Comparison of ENCODE assay signal across 15 mouse cellular contexts in the genomic region with DNA sequence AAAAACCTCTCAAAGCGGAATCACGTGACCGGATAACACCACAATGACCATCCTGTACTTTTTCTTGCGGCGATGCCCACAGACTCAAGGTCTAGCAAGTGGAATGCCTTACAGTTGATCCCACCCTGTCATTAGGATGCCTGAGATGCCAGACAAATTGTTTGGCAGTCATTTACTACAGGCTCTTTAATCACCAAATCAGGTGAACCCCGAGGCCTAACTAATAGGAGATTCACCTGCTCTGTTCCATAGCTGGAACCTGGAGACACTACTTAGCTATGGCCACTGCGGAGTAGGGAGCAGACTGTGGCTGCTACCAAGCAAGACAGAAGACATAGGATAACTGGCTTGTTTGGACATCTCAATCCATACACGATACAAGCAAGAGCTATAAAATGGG. TPM values are rescaled to one million over a fixed set of nuclear protein-coding genes. Genes with fewer than 3 reads are reported as not detected.
A peak's percentile ranks its signal among the peaks of the same experiment; 100 is the strongest.
DNase-seq lines count a peak whose midpoint lies in the region; ATAC-seq and TF ChIP-seq lines count a peak whose summit lies in the region.
"Had no signal": no experiment of that assay in that cellular context is flagged by ENCODE, and none has a peak within 500 bp of the region (broad histone marks: within the 10 kb centered on the region; RNA-seq: fewer than 3 reads in every experiment).

No protein-coding gene starts in this region.

- no peak for TF ChIP-seq CTCF in heart, adult 2 months (IDR thresholded peaks at IDR 0.05)

- H3K27ac ChIP-seq in heart, embryonic 16.5 days (ENCODE audit: low read length) = no peak overlapping the region
- no peak overlapping the region for H3K27ac ChIP-seq in heart, adult 2 months
- H3K27ac ChIP-seq in embryonic facial prominence, embryonic 11.5 days (replicated peaks; ENCODE audit: low read depth, low read length) = no peak overlapping the region
- H3K27ac ChIP-seq in hindbrain, embryonic 10.5 days = peak overlapping the region; percentile 72
- 0 out of 2 replicates have a peak overlapping the region, but pooled peaks have one; percentile 12 for H3K27ac ChIP-seq in midbrain, embryonic 12.5 days (replicated peaks)
- H3K27ac ChIP-seq: liver, embryonic 13.5 days had no signal

- H3K9ac ChIP-seq in heart, embryonic 16.5 days (ENCODE audit: low read length) = no peak overlapping the region
- no peak overlapping the region for H3K9ac ChIP-seq in heart, adult 2 months (ENCODE audit: low read depth, low read length)
- no peak overlapping the region for H3K9ac ChIP-seq in embryonic facial prominence, embryonic 11.5 days (replicated peaks; ENCODE audit: low read length)
- H3K9ac ChIP-seq in midbrain, embryonic 12.5 days (replicated peaks) = no peak overlapping the region
- H3K9ac ChIP-seq: liver, embryonic 13.5 days had no signal

- peaks cover 9% of the 10 kb centered on the region for H3K4me1 ChIP-seq in heart, embryonic 16.5 days (ENCODE audit: control insufficient read depth, insufficient read depth, low read length)
- peaks cover 11% of the 10 kb centered on the region for H3K4me1 ChIP-seq in heart, adult 2 months (ENCODE audit: control insufficient read depth, insufficient read depth, low read length)
- no peaks in the 10 kb centered on the region for H3K4me1 ChIP-seq in embryonic facial prominence, embryonic 11.5 days (ENCODE audit: control insufficient read depth, insufficient read depth, low read length)
- H3K4me1 ChIP-seq in hindbrain, embryonic 10.5 days (replicated peaks) = peaks cover 98% of the 10 kb centered on the region
- H3K4me1 ChIP-seq in midbrain, embryonic 12.5 days = peaks cover 83% of the 10 kb centered on the region
- H3K4me1 ChIP-seq: liver, embryonic 13.5 days; megakaryocyte, embryonic 14.5 days had no signal

- peaks cover 2% of the 10 kb centered on the region for H3K79me2 ChIP-seq in heart, adult 2 months (replicated peaks; ENCODE audit: control insufficient read depth, insufficient read depth, low read length)

- WGBS in heart, embryonic 16.5 days = 68% methylated on average over 8 of the region's 8 CpGs
- WGBS in heart, adult 2 months = 69% methylated on average over 8 of the region's 8 CpGs
- 79% methylated on average over 8 of the region's 8 CpGs for WGBS in embryonic facial prominence, embryonic 11.5 days
- WGBS in hindbrain, embryonic 10.5 days = 74% methylated on average over 8 of the region's 8 CpGs
- 70% methylated on average over 8 of the region's 8 CpGs for WGBS in midbrain, embryonic 12.5 days

- no peaks in the 10 kb centered on the region for H3K27me3 ChIP-seq in heart, embryonic 16.5 days (ENCODE audit: control insufficient read depth, insufficient read depth, low read length)
- H3K27me3 ChIP-seq in heart, adult 2 months (ENCODE audit: control insufficient read depth, insufficient read depth, low read length) = no peaks in the 10 kb centered on the region
- H3K27me3 ChIP-seq in embryonic facial prominence, embryonic 11.5 days (ENCODE audit: control insufficient read depth, insufficient read depth, low read length) = no peaks in the 10 kb centered on the region
- peaks cover 31% of the 10 kb centered on the region; the same call in 1 of the 2 replicates for H3K27me3 ChIP-seq in hindbrain, embryonic 10.5 days (ENCODE audit: insufficient read depth, poor library complexity, severe bottlenecking)
- H3K27me3 ChIP-seq in midbrain, embryonic 12.5 days = peaks cover 11% of the 10 kb centered on the region; the same call in 1 of the 2 replicates
- H3K27me3 ChIP-seq: liver, embryonic 13.5 days; megakaryocyte, embryonic 14.5 days had no signal

- peak overlapping the region; percentile 27 for H3K4me2 ChIP-seq in heart, embryonic 16.5 days (ENCODE audit: low read depth, low read length)
- peak overlapping the region; percentile 2; the same call in 1 of the 2 replicates for H3K4me2 ChIP-seq in embryonic facial prominence, embryonic 11.5 days (ENCODE audit: low read depth, low read length)
- peak overlapping the region; percentile 51 for H3K4me2 ChIP-seq in midbrain, embryonic 12.5 days (replicated peaks)
- H3K4me2 ChIP-seq: liver, embryonic 13.5 days had no signal

- H3K4me3 ChIP-seq in heart, embryonic 16.5 days (ENCODE audit: low read length) = no peak overlapping the region
- no peak overlapping the region for H3K4me3 ChIP-seq in heart, adult 2 months
- H3K4me3 ChIP-seq in embryonic facial prominence, embryonic 11.5 days (ENCODE audit: low read depth, low read length) = no peak overlapping the region
- peak overlapping the region; percentile 44 for H3K4me3 ChIP-seq in hindbrain, embryonic 10.5 days
- peak overlapping the region; percentile 31 for H3K4me3 ChIP-seq in midbrain, embryonic 12.5 days
- H3K4me3 ChIP-seq: liver, embryonic 13.5 days; megakaryocyte, embryonic 14.5 days had no signal

- no peaks in the 10 kb centered on the region for H3K9me3 ChIP-seq in heart, embryonic 16.5 days (replicated peaks; ENCODE audit: control insufficient read depth, low read length)
- no peaks in the 10 kb centered on the region for H3K9me3 ChIP-seq in embryonic facial prominence, embryonic 11.5 days (replicated peaks; ENCODE audit: control insufficient read depth, low read length)
- H3K9me3 ChIP-seq in hindbrain, embryonic 10.5 days = no peaks in the 10 kb centered on the region
- H3K9me3 ChIP-seq in midbrain, embryonic 12.5 days = no peaks in the 10 kb centered on the region
- H3K9me3 ChIP-seq: liver, embryonic 13.5 days had no signal

- TF ChIP-seq POLR2A in heart, adult 2 months (IDR thresholded peaks at IDR 0.05; ENCODE audit: insufficient read depth, low read depth, low read length) = no peak

- intact Hi-C loops in heart, adult 2 months (cut with DNase I) = no loop called here

- no peaks in the 10 kb centered on the region for H3K36me3 ChIP-seq in heart, embryonic 16.5 days (ENCODE audit: control insufficient read depth, insufficient read depth)
- peaks cover 35% of the 10 kb centered on the region for H3K36me3 ChIP-seq in heart, adult 2 months (ENCODE audit: control insufficient read depth, insufficient read depth, low read length)
- no peaks in the 10 kb centered on the region for H3K36me3 ChIP-seq in embryonic facial prominence, embryonic 11.5 days (replicated peaks; ENCODE audit: control insufficient read depth, insufficient read depth, low read depth, low read length)
- H3K36me3 ChIP-seq in hindbrain, embryonic 10.5 days = peaks cover 59% of the 10 kb centered on the region
- peaks cover 10% of the 10 kb centered on the region; the same call in 1 of the 2 replicates for H3K36me3 ChIP-seq in midbrain, embryonic 12.5 days
- H3K36me3 ChIP-seq: liver, embryonic 13.5 days had no signal

- ATAC-seq in heart, embryonic 16.5 days (replicated peaks; ENCODE audit: extremely low read depth, insufficient read depth, low FRiP score) = no peak
- ATAC-seq in embryonic facial prominence, embryonic 11.5 days (replicated peaks; ENCODE audit: insufficient number of reproducible peaks, low FRiP score, low TSS enrichment, low read depth) = no peak
- no peak for ATAC-seq in midbrain, embryonic 12.5 days (ENCODE audit: low FRiP score, low read depth)

- DNase-seq in heart, adult 2 months = no peak
- no peak for DNase-seq in embryonic facial prominence, embryonic 11.5 days (ENCODE audit: low spot score)
- DNase-seq in hindbrain, embryonic 10.5 days (ENCODE audit: low spot score) = no peak
- no peak for DNase-seq in cerebellum, postnatal 10 days
- DNase-seq in layer of hippocampus, postnatal 14 days (ENCODE audit: low spot score in 2 of 2) = no peak
- DNase-seq in urinary bladder, adult 18-20 months (ENCODE audit: low spot score in 2 of 2) = no peak
- DNase-seq: heart, postnatal 10 days; kidney, adult 8-10 months; layer of hippocampus, postnatal 36 days; liver, embryonic 13.5 days; thymus, adult 2 months had no signal

- TF ChIP-seq EP300 in heart, adult 2 months (IDR thresholded peaks at IDR 0.05; ENCODE audit: insufficient read depth, low read depth, low read length) = no peak

RNA-seq across cellular contexts. Expression of a gene that starts 9.6 kb away (rescaled TPM):
- polyA plus RNA-seq in heart, embryonic 16.5 days (2015; fragmentation: Nextera tagmentation; extraction: Ambion mirVana) = 9.0 and 9.1 TPM in 2 replicates
- 10 to 100 TPM; 25.4 to 45.5 TPM for total RNA-seq in heart, adult 2 months (2021)
- 28.4 and 62.6 TPM in 2 replicates for polyA plus RNA-seq in heart, adult 2 months (2012; rRNA removed)
- polyA plus RNA-seq in embryonic facial prominence, embryonic 11.5 days (2014; fragmentation: Nextera tagmentation; extraction: Ambion mirVana) = 28.8 and 30.4 TPM in 2 replicates
- polyA plus RNA-seq in hindbrain, embryonic 10.5 days (2016; fragmentation: Nextera tagmentation; extraction: Ambion mirVana) = 25.4 and 30.4 TPM in 2 replicates
- 32.9 and 39.4 TPM in 2 replicates for polyA plus RNA-seq in midbrain, embryonic 12.5 days (2016; fragmentation: Nextera tagmentation; extraction: Ambion mirVana)
- 100 to 1,000 TPM; 348 to 361 TPM for total RNA-seq in layer of hippocampus, postnatal 14 days (2021)
- total RNA-seq: MEL had no signal

Comparison
In these comparisons a context has a peak if more than half of its experiments do, and no peak if none do; other contexts are left out.
1. H3K27ac ChIP-seq: peak in hindbrain, embryonic 10.5 days (single experiment) and midbrain, embryonic 12.5 days (single experiment); none in heart, embryonic 16.5 days (single experiment), heart, adult 2 months (single experiment) and embryonic facial prominence, embryonic 11.5 days (single experiment).
2. H3K4me3 ChIP-seq: peak in hindbrain, embryonic 10.5 days (single experiment) and midbrain, embryonic 12.5 days (single experiment); none in heart, embryonic 16.5 days (single experiment), heart, adult 2 months (single experiment) and embryonic facial prominence, embryonic 11.5 days (single experiment).
3. Peak in every context shown above with its lines, with median percentiles within 50 percentile points of each other: H3K4me2 ChIP-seq.